8 mouse cellular contexts compared by ENCODE assay signal in genomic region chr1:92437678-92438271, GRCm38 (mm10). TPM values are rescaled to one million over a fixed set of nuclear protein-coding genes. Genes with fewer than 3 reads are reported as not detected.
DNase-seq lines count a peak whose midpoint lies in the region; ATAC-seq and TF ChIP-seq lines count a peak whose summit lies in the region.

No protein-coding gene starts in this region.

- intact Hi-C loops in gastrocnemius, postnatal 14 days (cut with DNase I; ENCODE audit: low total_unique reads) = no loop called here

- peaks cover 15% of the 10 kb centered on the region; the same call in 1 of the 2 replicates for H3K36me3 ChIP-seq in liver, adult 2 months (ENCODE audit: control insufficient read depth, insufficient read depth, low read length)
- H3K36me3 ChIP-seq in intestine, embryonic 15.5 days = peaks cover 3% of the 10 kb centered on the region; the same call in 1 of the 2 replicates
- H3K36me3 ChIP-seq in lung, embryonic 14.5 days (ENCODE audit: insufficient read depth) = peaks cover 43% of the 10 kb centered on the region

- no peak overlapping the region for H3K9ac ChIP-seq in liver, adult 2 months (ENCODE audit: low read depth, low read length)
- no peak overlapping the region for H3K9ac ChIP-seq in intestine, embryonic 15.5 days
- H3K9ac ChIP-seq in lung, embryonic 14.5 days = no peak overlapping the region; the same call in 1 of the 2 replicates

- WGBS in liver, adult 2 months = 54% methylated on average over 9 of the region's 9 CpGs
- WGBS in intestine, embryonic 15.5 days = 24% methylated on average over 9 of the region's 9 CpGs
- WGBS in lung, embryonic 14.5 days = 22% methylated on average over 9 of the region's 9 CpGs

- TF ChIP-seq POLR2A in liver, adult 2 months (IDR thresholded peaks at IDR 0.05; ENCODE audit: extremely low read depth, insufficient read depth, low read length) = no peak

- no peaks in the 10 kb centered on the region for H3K27me3 ChIP-seq in liver, adult 2 months (ENCODE audit: control insufficient read depth, insufficient read depth, low read length)
- H3K27me3 ChIP-seq in intestine, embryonic 15.5 days (replicated peaks) = no peaks in the 10 kb centered on the region
- no peaks in the 10 kb centered on the region for H3K27me3 ChIP-seq in lung, embryonic 14.5 days (ENCODE audit: insufficient read depth, low read length)

- no peaks in the 10 kb centered on the region for H3K9me3 ChIP-seq in intestine, embryonic 15.5 days
- H3K9me3 ChIP-seq in lung, embryonic 14.5 days (ENCODE audit: low read depth, low read length) = no peaks in the 10 kb centered on the region

- H3K27ac ChIP-seq in liver, adult 2 months (replicated peaks; ENCODE audit: insufficient read depth, low read depth, low read length) = no peak overlapping the region
- H3K27ac ChIP-seq in intestine, embryonic 15.5 days = 0 out of 2 replicates have a peak overlapping the region, but pooled peaks have one; percentile 48
- peak overlapping the region; percentile 67; the same call in 1 of the 2 replicates for H3K27ac ChIP-seq in lung, embryonic 14.5 days (ENCODE audit: low read depth)

- H3K4me3 ChIP-seq in liver, adult 2 months (ENCODE audit: insufficient read depth, low read depth, low read length) = no peak overlapping the region
- no peak overlapping the region for H3K4me3 ChIP-seq in intestine, embryonic 15.5 days (replicated peaks)
- no peak overlapping the region for H3K4me3 ChIP-seq in lung, embryonic 14.5 days (ENCODE audit: low read depth, low read length)

- no peak overlapping the region for H3K4me2 ChIP-seq in intestine, embryonic 15.5 days (replicated peaks)
- H3K4me2 ChIP-seq in lung, embryonic 14.5 days = no peak overlapping the region

- no peaks in the 10 kb centered on the region for H3K79me2 ChIP-seq in liver, adult 2 months (ENCODE audit: control insufficient read depth, insufficient read depth, low read length)

- no peak for TF ChIP-seq CTCF in liver, adult 2 months (IDR thresholded peaks at IDR 0.05; ENCODE audit: low read depth, low read length)
- no peak for TF ChIP-seq CTCF in lung, embryonic 14.5 days (IDR thresholded peaks at IDR 0.05; ENCODE audit: low read depth)

- DNase-seq in liver, adult 2 months (ENCODE audit: extremely low read depth, low read depth, low spot score) = peak; percentile 21
- no peak for DNase-seq in liver
- DNase-seq in cerebellum, adult 9-10 months = peak; percentile 89
- DNase-seq in gastrocnemius, postnatal 14 days = peak; percentile 30
- DNase-seq in lung, embryonic 14.5 days = peak; percentile 64
- DNase-seq in yolk sac, embryonic 10.5 days (ENCODE audit: low spot score) = peak; percentile 57
- no peak for DNase-seq in thymus, postnatal 10 days (ENCODE audit: low spot score in 2 of 2)

- peak; percentile 73 for ATAC-seq in intestine, embryonic 15.5 days
- peak; percentile 79 for ATAC-seq in lung, embryonic 14.5 days (ENCODE audit: insufficient read depth)

- no peaks in the 10 kb centered on the region for H3K4me1 ChIP-seq in liver, adult 2 months (ENCODE audit: control insufficient read depth, insufficient read depth, low read length)
- H3K4me1 ChIP-seq in intestine, embryonic 15.5 days (replicated peaks) = peaks cover 10% of the 10 kb centered on the region
- peaks cover 10% of the 10 kb centered on the region for H3K4me1 ChIP-seq in lung, embryonic 14.5 days (ENCODE audit: insufficient read depth)

RNA-seq across cellular contexts. Expression of gene Ndufa10, which starts 35.9 kb away (rescaled TPM):
- total RNA-seq in liver, adult 2 months (2014; rRNA removed) = 111 and 126 TPM in 2 replicates
- polyA plus RNA-seq in liver, adult 2 months (2012; rRNA removed) = 140 and 143 TPM in 2 replicates
- 100 to 1,000 TPM; 413 to 473 TPM for total RNA-seq in gastrocnemius, postnatal 14 days (2021)
- polyA plus RNA-seq in intestine, embryonic 15.5 days (2015; fragmentation: Nextera tagmentation; extraction: Ambion mirVana) = 335 and 356 TPM in 2 replicates
- polyA plus RNA-seq in lung, embryonic 14.5 days (2014; fragmentation: Nextera tagmentation; extraction: Ambion mirVana) = 265 and 268 TPM in 2 replicates

RNA-seq across cellular contexts. Expression of gene Olfr1416, which starts 47.1 kb away (rescaled TPM):
- total RNA-seq in liver, adult 2 months (2014; rRNA removed) = not detected in 2 replicates
- polyA plus RNA-seq in liver, adult 2 months (2012; rRNA removed) = not detected in 2 replicates
- total RNA-seq in gastrocnemius, postnatal 14 days (2021) = not detected
- not detected in 2 replicates for polyA plus RNA-seq in intestine, embryonic 15.5 days (2015; fragmentation: Nextera tagmentation; extraction: Ambion mirVana)
- not detected in 2 replicates for polyA plus RNA-seq in lung, embryonic 14.5 days (2014; fragmentation: Nextera tagmentation; extraction: Ambion mirVana)

RNA-seq across cellular contexts. Expression of gene Olfr1415, which starts 58.1 kb away (rescaled TPM):
- total RNA-seq in liver, adult 2 months (2014; rRNA removed) = not detected in 2 replicates
- not detected in 2 replicates for polyA plus RNA-seq in liver, adult 2 months (2012; rRNA removed)
- total RNA-seq in gastrocnemius, postnatal 14 days (2021) = not detected
- not detected in 2 replicates for polyA plus RNA-seq in intestine, embryonic 15.5 days (2015; fragmentation: Nextera tagmentation; extraction: Ambion mirVana)
- polyA plus RNA-seq in lung, embryonic 14.5 days (2014; fragmentation: Nextera tagmentation; extraction: Ambion mirVana) = not detected in 2 replicates

Comparison
In these comparisons a context has a peak if more than half of its experiments do, and no peak if none do; other contexts are left out.
1. DNase-seq: peak in liver, adult 2 months (single experiment), cerebellum, adult 9-10 months (single experiment), gastrocnemius, postnatal 14 days (single experiment), lung, embryonic 14.5 days (single experiment) and yolk sac, embryonic 10.5 days (single experiment); none in liver (single experiment) and thymus, postnatal 10 days (0 of 2).